Mouse (Mus musculus) liver, embryonic 13.5 days (tissue): ENCODE measurements at regions not wholly inside any gene's neighbourhood (a gene's known extent, or its start where the extent isn't known, plus 50 kb on each side); places are given as distances from the start of the nearest gene placed in this dataset.

Experiments used
- ATAC-seq: fragments of 200-750 bp; cut with Nextera tagmentation; 2 replicates; pipeline ENCODE4 v1.8.0; 2017; ENCODE audit warnings: low read depth, mild to moderate bottlenecking, moderate number of reproducible peaks, moderate library complexity
- DNase-seq: peaks from one replicate; pipeline ENCODE4 v3.0.0; 2022
- H3K27ac ChIP-seq: fragments of 300-500 bp; sonication (generic); 2 replicates; pipeline ENCODE4 v1.5.1; 2015; ENCODE audit warnings: moderate library complexity, mild to moderate bottlenecking, inconsistent platforms
- H3K27me3 ChIP-seq: fragments of 300-500 bp; sonication (generic); 2 replicates; pipeline ENCODE4 v1.6.1; 2015; ENCODE audit warnings: mild to moderate bottlenecking, inconsistent platforms
- H3K36me3 ChIP-seq: fragments of 300-500 bp; sonication (generic); 2 replicates; pipeline ENCODE4 v1.6.1; 2015; ENCODE audit warnings: mild to moderate bottlenecking, inconsistent platforms
- H3K4me1 ChIP-seq: fragments of 300-500 bp; sonication (generic); replicated peaks from 2 replicates; pipeline ENCODE4 v1.6.1; 2015; ENCODE audit warnings: inconsistent platforms
- H3K4me2 ChIP-seq: fragments of 300-500 bp; sonication (generic); 2 replicates; pipeline ENCODE4 v1.6.1; 2015; ENCODE audit warnings: inconsistent platforms, mild to moderate bottlenecking, moderate library complexity
- H3K4me3 ChIP-seq: fragments of 300-500 bp; sonication (generic); replicated peaks from 2 replicates; pipeline ENCODE4 v1.5.1; 2015; ENCODE audit warnings: mild to moderate bottlenecking, inconsistent platforms
- H3K9ac ChIP-seq: fragments of 300-500 bp; sonication (generic); 2 replicates; pipeline ENCODE4 v1.6.1; 2015; ENCODE audit warnings: mild to moderate bottlenecking, inconsistent platforms
- H3K9me3 ChIP-seq: fragments of 300-500 bp; sonication (generic); replicated peaks from 2 replicates; pipeline ENCODE4 v1.6.1; 2016; ENCODE audit warnings: inconsistent platforms
- WGBS: fragments of 180-500 bp; shearing (Covaris S2); methylation state at CpG from one replicate; pipeline ENCODE4 v1.1.7; 2015; ENCODE audit not compliant: insufficient replicate concordance; 5-methylcytosine and 5-hydroxymethylcytosine counted together

GRCm38 (mm10) chr13:47413940-47414339 lies 291.5 kb downstream of the Rnf144b start:
- H3K36me3 ChIP-seq: no peaks in the 10 kb centered on the region
- no peaks in the 10 kb centered on the region for H3K27me3 ChIP-seq
- 76% methylated on average over 9 of the region's 9 CpGs for WGBS
- no peak overlapping the region for H3K9ac ChIP-seq
- DNase-seq (no peak), ATAC-seq (no peak)
- H3K9me3 ChIP-seq: no peaks in the 10 kb centered on the region
- no peak overlapping the region for H3K4me3 ChIP-seq
- H3K4me1 ChIP-seq: no peaks in the 10 kb centered on the region
- no peak overlapping the region for H3K4me2 ChIP-seq
- H3K27ac ChIP-seq: no peak overlapping the region

- Histone ChIP-seq H3K4me1 (no peaks in the 10 kb centered on the region), H3K27ac (no peak overlapping the region), H3K4me3 (no peak overlapping the region), H3K36me3 (no peaks in the 10 kb centered on the region), H3K9me3 (no peaks in the 10 kb centered on the region), H3K9ac (no peak overlapping the region), H3K4me2 (no peak overlapping the region), H3K27me3 (no peaks in the 10 kb centered on the region)
- DNase-seq: no peak
- ATAC-seq: no peak
- WGBS: 47% methylated on average over 8 of the region's 8 CpGs
These were observed 307.5 kb downstream of the Rnf144b start for GRCm38 (mm10) chr13:47429856-47430365.

DNA sequence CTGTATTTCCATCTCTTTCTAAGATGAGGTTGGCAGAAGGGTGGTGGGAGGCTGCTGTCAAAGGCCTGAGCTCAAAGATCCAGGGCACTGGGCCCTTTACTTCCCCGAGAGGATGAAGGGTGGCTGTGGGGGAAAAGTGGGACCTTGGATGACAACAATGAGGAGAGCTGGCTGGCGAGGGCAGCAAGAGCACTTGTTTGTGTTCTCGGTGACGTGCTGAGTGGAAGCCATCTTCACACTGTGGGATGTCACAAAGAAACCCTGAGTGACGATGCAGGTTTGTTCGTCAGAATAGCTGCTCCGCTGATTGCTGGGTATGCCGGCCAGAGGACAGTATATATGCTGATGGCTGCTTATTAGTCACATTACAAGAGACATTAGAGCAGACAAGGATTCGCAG lies 308.0 kb downstream of the Rnf144b start:
- no peak for DNase-seq
- H3K4me3 ChIP-seq: no peak overlapping the region
- H3K27ac ChIP-seq: no peak overlapping the region
- H3K4me2 ChIP-seq: no peak overlapping the region
- no peaks in the 10 kb centered on the region for H3K9me3 ChIP-seq
- no peaks in the 10 kb centered on the region for H3K27me3 ChIP-seq
- H3K4me1 ChIP-seq: no peaks in the 10 kb centered on the region
- no peak for ATAC-seq
- H3K36me3 ChIP-seq: no peaks in the 10 kb centered on the region
- no peak overlapping the region for H3K9ac ChIP-seq
- 64% methylated on average over 9 of the region's 9 CpGs for WGBS

- no peak overlapping the region for H3K4me2 ChIP-seq
- ATAC-seq (no peak), DNase-seq (no peak)
- H3K36me3 ChIP-seq: no peaks in the 10 kb centered on the region
- H3K9me3 ChIP-seq: no peaks in the 10 kb centered on the region
- no peak overlapping the region for H3K9ac ChIP-seq
- no peaks in the 10 kb centered on the region for H3K4me1 ChIP-seq
- 73% methylated on average over 7 of the region's 7 CpGs for WGBS
- H3K4me3 ChIP-seq: no peak overlapping the region
- H3K27ac ChIP-seq: no peak overlapping the region
- H3K27me3 ChIP-seq: no peaks in the 10 kb centered on the region
These were observed 313.2 kb downstream of the Rnf144b start for GRCm38 (mm10) chr13:47435631-47436030.

- no peak overlapping the region for H3K4me2 ChIP-seq
- H3K36me3 ChIP-seq: no peaks in the 10 kb centered on the region
- H3K27me3 ChIP-seq: no peaks in the 10 kb centered on the region
- DNase-seq: no peak
- no peaks in the 10 kb centered on the region for H3K9me3 ChIP-seq
- H3K9ac ChIP-seq: no peak overlapping the region
- H3K4me3 ChIP-seq: no peak overlapping the region
- H3K27ac ChIP-seq: no peak overlapping the region
- no peak for ATAC-seq
- 63% methylated on average over 3 of the region's 3 CpGs for WGBS
- H3K4me1 ChIP-seq: no peaks in the 10 kb centered on the region
These were observed 322.4 kb downstream of the Rnf144b start for GRCm38 (mm10) chr13:47444876-47445275.

DNA sequence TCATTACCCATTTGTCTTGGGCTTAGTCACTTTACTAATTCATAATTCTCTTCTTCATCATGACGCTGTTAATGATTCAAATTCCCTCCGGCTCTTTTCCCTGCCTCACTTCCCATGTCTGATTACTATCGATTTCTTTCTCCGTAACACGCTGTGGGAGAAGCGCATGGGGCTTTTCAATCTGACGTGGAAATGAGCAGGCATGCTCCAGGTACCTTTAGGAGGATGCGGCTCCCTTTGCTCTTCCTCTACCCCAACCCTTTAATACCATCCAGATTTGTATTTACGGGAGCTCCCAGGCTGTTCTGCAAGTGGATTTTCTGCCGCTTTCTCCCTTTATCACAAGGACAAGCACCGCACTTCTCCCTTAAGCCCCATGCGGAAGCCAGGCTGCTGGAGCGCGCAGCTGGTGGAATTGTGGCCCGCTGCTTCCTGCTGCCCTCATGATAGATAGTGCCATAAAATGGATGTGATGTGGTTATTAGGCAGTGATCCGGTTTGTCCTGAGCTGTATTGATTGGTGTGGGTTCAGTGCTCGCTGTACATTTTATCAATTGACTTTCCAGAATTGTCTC lies 329.8 kb downstream of the Rnf144b start:
- Histone ChIP-seq H3K9me3 (no peaks in the 10 kb centered on the region), H3K27me3 (no peaks in the 10 kb centered on the region), H3K36me3 (no peaks in the 10 kb centered on the region), H3K9ac (no peak overlapping the region), H3K27ac (no peak overlapping the region), H3K4me3 (no peak overlapping the region), H3K4me2 (no peak overlapping the region), H3K4me1 (no peaks in the 10 kb centered on the region)
- 72% methylated on average over 17 of the region's 17 CpGs for WGBS
- DNase-seq (no peak), ATAC-seq (no peak)

DNA sequence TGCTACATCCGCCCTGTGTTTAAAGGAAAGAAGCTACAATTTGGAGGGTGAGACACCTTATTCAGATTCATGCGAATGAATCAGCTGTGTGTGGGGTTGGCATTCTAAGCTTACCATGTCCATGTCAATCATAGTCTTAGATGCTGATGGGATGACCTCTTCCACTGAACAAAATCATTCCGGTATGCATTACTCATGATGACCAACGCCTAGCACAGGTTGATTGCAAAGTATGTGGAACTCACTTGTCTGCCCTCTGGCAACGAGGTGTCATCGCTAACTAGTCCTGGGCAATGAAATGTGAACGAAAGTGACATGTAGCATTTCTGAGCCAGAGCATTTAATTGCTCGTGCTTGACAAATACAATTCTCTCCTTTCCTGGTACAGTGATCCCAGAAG lies 339.7 kb downstream of the Rnf144b start:
- H3K4me1 ChIP-seq: no peaks in the 10 kb centered on the region
- H3K27ac ChIP-seq: no peak overlapping the region
- ATAC-seq (no peak), DNase-seq (no peak)
- no peaks in the 10 kb centered on the region for H3K36me3 ChIP-seq
- H3K9ac ChIP-seq: no peak overlapping the region
- no peak overlapping the region for H3K4me3 ChIP-seq
- 71% methylated on average over 8 of the region's 8 CpGs for WGBS
- H3K4me2 ChIP-seq: no peak overlapping the region
- H3K9me3 ChIP-seq: no peaks in the 10 kb centered on the region
- H3K27me3 ChIP-seq: no peaks in the 10 kb centered on the region

DNA sequence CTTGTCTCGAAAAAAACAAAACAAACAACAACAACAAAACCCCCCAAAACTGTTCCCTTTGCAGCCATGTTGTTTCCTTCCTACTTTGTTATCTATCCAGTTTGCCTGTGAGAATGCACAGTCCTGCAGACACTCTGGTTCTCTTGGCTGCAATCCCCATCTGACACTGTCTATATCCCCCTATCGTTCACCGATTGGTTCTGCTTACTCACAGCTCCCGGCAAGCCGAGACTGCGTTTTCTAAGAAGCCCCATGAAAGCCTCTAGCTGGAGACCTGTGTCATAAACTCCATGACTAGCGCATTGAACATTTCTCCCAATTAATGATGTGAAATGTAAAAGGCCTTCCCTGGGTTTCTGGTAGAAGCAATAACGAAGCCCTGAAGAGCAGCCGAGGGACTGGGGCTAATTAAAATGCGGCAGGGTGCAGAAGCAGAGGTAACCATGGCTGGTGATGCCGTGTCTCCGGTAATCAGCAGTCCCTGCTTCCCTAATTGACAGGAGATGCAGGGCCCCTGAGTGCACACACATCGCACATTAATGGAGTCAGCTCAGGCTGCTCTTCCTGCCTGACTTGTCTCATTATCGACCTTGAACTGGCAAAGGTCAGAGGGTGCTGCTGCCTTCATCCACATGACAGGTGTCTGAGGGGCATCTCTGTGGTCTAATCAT lies 349.2 kb downstream of the Rnf144b start:
- Histone ChIP-seq H3K27ac (no peak overlapping the region), H3K27me3 (no peaks in the 10 kb centered on the region), H3K4me1 (no peaks in the 10 kb centered on the region), H3K9ac (no peak overlapping the region), H3K4me2 (no peak overlapping the region), H3K4me3 (no peak overlapping the region), H3K9me3 (no peaks in the 10 kb centered on the region), H3K36me3 (no peaks in the 10 kb centered on the region)
- DNase-seq (no peak), ATAC-seq (no peak)
- WGBS: 68% methylated on average over 14 of the region's 14 CpGs

- no peaks in the 10 kb centered on the region for H3K4me1 ChIP-seq
- no peaks in the 10 kb centered on the region for H3K36me3 ChIP-seq
- WGBS: 53% methylated on average over 10 of the region's 10 CpGs
- ATAC-seq: no peak
- no peak overlapping the region for H3K9ac ChIP-seq
- no peak overlapping the region for H3K4me3 ChIP-seq
- H3K9me3 ChIP-seq: 0 out of 2 replicates have a peak, but pooled peaks cover 3% of the 10 kb centered on the region
- no peak for DNase-seq
- H3K27ac ChIP-seq: no peak overlapping the region
- H3K27me3 ChIP-seq: no peaks in the 10 kb centered on the region
- no peak overlapping the region for H3K4me2 ChIP-seq
These were observed 357.7 kb downstream of the Rnf144b start for GRCm38 (mm10) chr13:47480159-47480558.

- no peak for ATAC-seq
- no peaks in the 10 kb centered on the region for H3K27me3 ChIP-seq
- no peaks in the 10 kb centered on the region for H3K36me3 ChIP-seq
- 0 out of 2 replicates have a peak, but pooled peaks cover 3% of the 10 kb centered on the region for H3K9me3 ChIP-seq
- no peak overlapping the region for H3K9ac ChIP-seq
- DNase-seq: no peak
- no peak overlapping the region for H3K4me3 ChIP-seq
- WGBS: 64% methylated on average over 2 of the region's 2 CpGs
- no peak overlapping the region for H3K4me2 ChIP-seq
- H3K27ac ChIP-seq: no peak overlapping the region
- no peaks in the 10 kb centered on the region for H3K4me1 ChIP-seq
These were observed 362.4 kb downstream of the Rnf144b start for GRCm38 (mm10) chr13:47484819-47485218.

DNA sequence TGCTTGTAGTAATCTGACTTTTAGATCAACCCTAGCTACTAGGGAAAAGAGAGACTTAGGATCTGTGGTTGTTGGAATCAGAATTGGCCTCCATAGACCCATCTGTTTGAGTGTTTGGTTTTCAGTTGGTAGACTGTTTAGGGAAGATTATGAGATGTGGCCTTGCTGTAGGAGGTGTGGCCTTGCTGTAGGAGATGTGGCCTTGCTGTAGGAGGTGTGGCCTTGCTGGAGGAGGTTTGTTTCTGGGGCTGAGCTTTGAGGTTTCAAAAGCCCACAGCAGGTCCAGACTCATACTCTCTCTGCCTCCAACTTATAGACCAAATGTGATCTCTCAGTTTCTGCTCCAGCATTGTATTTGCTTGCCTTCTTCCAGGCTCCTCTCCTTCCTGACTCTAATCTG lies 363.7 kb downstream of the Rnf144b start:
- DNase-seq: no peak
- no peaks in the 10 kb centered on the region for H3K9me3 ChIP-seq
- H3K4me1 ChIP-seq: no peaks in the 10 kb centered on the region
- no peak overlapping the region for H3K4me3 ChIP-seq
- no peak overlapping the region for H3K9ac ChIP-seq
- no peak overlapping the region for H3K27ac ChIP-seq
- no peak overlapping the region for H3K4me2 ChIP-seq
- no peaks in the 10 kb centered on the region for H3K36me3 ChIP-seq
- ATAC-seq: no peak
- H3K27me3 ChIP-seq: no peaks in the 10 kb centered on the region

DNA sequence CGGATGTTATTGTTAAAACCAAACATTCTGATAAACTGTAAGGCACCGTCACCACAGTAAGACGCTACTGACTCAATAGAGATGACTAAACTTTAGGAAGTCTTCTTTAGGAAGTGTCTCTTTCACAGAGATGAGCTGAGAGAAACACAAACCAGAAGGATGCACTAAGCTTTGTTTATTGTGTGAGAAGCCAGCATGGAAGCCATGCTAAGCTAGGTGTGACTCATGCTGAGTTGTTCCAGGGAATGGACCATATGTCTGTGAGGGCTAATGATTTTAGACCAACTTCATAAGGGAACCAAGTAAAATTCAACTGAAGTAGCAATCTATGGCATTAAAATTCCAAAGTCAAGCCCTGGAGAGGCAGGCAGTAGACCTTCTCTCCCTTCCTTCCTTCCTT lies 364.2 kb downstream of the Rnf144b start:
- H3K27ac ChIP-seq: no peak overlapping the region
- H3K4me3 ChIP-seq: no peak overlapping the region
- WGBS: 62% methylated on average over 3 of the region's 3 CpGs
- no peaks in the 10 kb centered on the region for H3K9me3 ChIP-seq
- no peak overlapping the region for H3K4me2 ChIP-seq
- no peak for ATAC-seq
- no peak overlapping the region for H3K9ac ChIP-seq
- H3K4me1 ChIP-seq: no peaks in the 10 kb centered on the region
- H3K36me3 ChIP-seq: no peaks in the 10 kb centered on the region
- no peak for DNase-seq
- no peaks in the 10 kb centered on the region for H3K27me3 ChIP-seq
